Mouse (Mus musculus): ENCODE measurements around the gene Tjp1. TPM values are rescaled to one million over a fixed set of nuclear protein-coding genes. Genes with fewer than 3 reads are reported as not detected.

Tjp1 gene
- total RNA-seq, 1 experiment = 39.3 TPM

DNA sequence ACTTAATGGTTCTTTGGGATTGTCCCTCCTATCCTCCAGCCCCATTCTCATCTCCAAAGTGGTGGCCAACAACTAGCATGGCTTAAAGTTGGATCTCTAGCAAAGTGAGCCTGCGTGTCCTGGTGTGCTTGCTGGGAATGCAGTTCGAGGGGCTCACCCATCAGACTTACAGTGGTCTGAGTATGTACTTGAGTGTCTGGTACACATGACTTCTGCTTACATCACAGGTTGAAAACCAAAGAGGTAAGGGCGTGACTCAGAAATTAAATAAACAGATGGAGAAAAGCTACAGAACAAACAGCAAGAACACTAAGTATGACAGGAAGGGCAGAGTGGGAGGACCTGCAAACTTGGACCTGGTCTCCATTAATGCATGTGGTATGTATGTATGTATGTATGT is 67.4 kb downstream of the Tjp1 start:
- Histone ChIP-seq H3K36me3 (ENCODE audit: control insufficient read depth, insufficient read depth, low read length, poor library complexity, severe bottlenecking) (no peaks in the 10 kb centered on the region), H3K4me1 (ENCODE audit: control insufficient read depth in 2 of 2, insufficient read depth in 2 of 2, low read length in 2 of 2, poor library complexity in 1 of 2) (peaks cover 0 to 3% of the 10 kb centered on the region in 2 experiments; a peak in 1 of 4 replicates), H3K4me3 (ENCODE audit: insufficient read depth in 1 of 2, low read depth in 1 of 2, low read length in 2 of 2, poor library complexity in 1 of 2, severe bottlenecking in 1 of 2) (no peak overlapping the region), H3K9me3 (ENCODE audit: control insufficient read depth, insufficient read depth, low read depth, low read length) (no peaks in the 10 kb centered on the region), H3K27ac (ENCODE audit: insufficient read depth, low read depth, low read length, poor library complexity, severe bottlenecking) (no peak overlapping the region), H3K9ac (ENCODE audit: insufficient read depth, low read depth, low read length, poor library complexity, severe bottlenecking) (no peak overlapping the region)
- in situ Hi-C loops (cut with MboI; ENCODE audit: low sequenced_read_pairs in 2 of 2, unreplicated experiment in 2 of 2) = no loop called here
- TF ChIP-seq MAFK (IDR thresholded peaks at IDR 0.05; ENCODE audit: insufficient read depth, low read depth, low read length) (no peak), HCFC1 (IDR thresholded peaks at IDR 0.05; ENCODE audit: borderline replicate concordance, insufficient read depth, low read length) (no peak), ZC3H11A (IDR thresholded peaks at IDR 0.05; ENCODE audit: borderline replicate concordance, low read depth, low read length) (no peak), CHD2 (IDR thresholded peaks at IDR 0.05; ENCODE audit: low read depth, low read length) (no peak), ZNF384 (IDR thresholded peaks at IDR 0.05; ENCODE audit: low read depth, low read length) (no peak)
- DNase-seq (ENCODE audit: low read depth, low spot score) = no peak

GRCm38 (mm10) chr7:65456031-65456430 is 71.5 kb downstream of the Tjp1 start:
- H3K9me3 ChIP-seq (ENCODE audit: control insufficient read depth, insufficient read depth, low read depth, low read length) = no peaks in the 10 kb centered on the region
- no peaks in the 10 kb centered on the region for H3K36me3 ChIP-seq (ENCODE audit: control insufficient read depth, insufficient read depth, low read length, poor library complexity, severe bottlenecking)
- H3K4me1 ChIP-seq (ENCODE audit: control insufficient read depth in 2 of 2, insufficient read depth in 2 of 2, low read length in 2 of 2, poor library complexity in 1 of 2) = peaks cover 3 to 12% of the 10 kb centered on the region in 2 experiments
- DNase-seq (ENCODE audit: low read depth, low spot score) = no peak
- in situ Hi-C loops (cut with MboI; ENCODE audit: low sequenced_read_pairs in 2 of 2, unreplicated experiment in 2 of 2) = no loop called here
- no peak overlapping the region for H3K27ac ChIP-seq (ENCODE audit: insufficient read depth, low read depth, low read length, poor library complexity, severe bottlenecking)
- H3K9ac ChIP-seq (ENCODE audit: insufficient read depth, low read depth, low read length, poor library complexity, severe bottlenecking) = no peak overlapping the region
- TF ChIP-seq MAFK (IDR thresholded peaks at IDR 0.05; ENCODE audit: insufficient read depth, low read depth, low read length) (no peak), CHD2 (IDR thresholded peaks at IDR 0.05; ENCODE audit: low read depth, low read length) (no peak), ZC3H11A (IDR thresholded peaks at IDR 0.05; ENCODE audit: borderline replicate concordance, low read depth, low read length) (no peak), HCFC1 (IDR thresholded peaks at IDR 0.05; ENCODE audit: borderline replicate concordance, insufficient read depth, low read length) (no peak), ZNF384 (IDR thresholded peaks at IDR 0.05; ENCODE audit: low read depth, low read length) (no peak)
- no peak overlapping the region for H3K4me3 ChIP-seq (ENCODE audit: insufficient read depth in 1 of 2, low read depth in 1 of 2, low read length in 2 of 2, poor library complexity in 1 of 2, severe bottlenecking in 1 of 2)

GRCm38 (mm10) chr7:65455208-65455607 is 72.4 kb downstream of the Tjp1 start:
- Histone ChIP-seq H3K36me3 (ENCODE audit: control insufficient read depth, insufficient read depth, low read length, poor library complexity, severe bottlenecking) (no peaks in the 10 kb centered on the region), H3K9ac (ENCODE audit: insufficient read depth, low read depth, low read length, poor library complexity, severe bottlenecking) (no peak overlapping the region), H3K4me3 (ENCODE audit: insufficient read depth in 1 of 2, low read depth in 1 of 2, low read length in 2 of 2, poor library complexity in 1 of 2, severe bottlenecking in 1 of 2) (no peak overlapping the region), H3K9me3 (ENCODE audit: control insufficient read depth, insufficient read depth, low read depth, low read length) (no peaks in the 10 kb centered on the region), H3K4me1 (ENCODE audit: control insufficient read depth in 2 of 2, insufficient read depth in 2 of 2, low read length in 2 of 2, poor library complexity in 1 of 2) (peaks cover 3 to 17% of the 10 kb centered on the region in 2 experiments), H3K27ac (ENCODE audit: insufficient read depth, low read depth, low read length, poor library complexity, severe bottlenecking) (no peak overlapping the region)
- in situ Hi-C loops (cut with MboI; ENCODE audit: low sequenced_read_pairs in 2 of 2, unreplicated experiment in 2 of 2) = no loop called here
- no peak for DNase-seq (ENCODE audit: low read depth, low spot score)
- TF ChIP-seq HCFC1 (IDR thresholded peaks at IDR 0.05; ENCODE audit: borderline replicate concordance, insufficient read depth, low read length) (no peak), ZC3H11A (IDR thresholded peaks at IDR 0.05; ENCODE audit: borderline replicate concordance, low read depth, low read length) (no peak), CHD2 (IDR thresholded peaks at IDR 0.05; ENCODE audit: low read depth, low read length) (no peak), ZNF384 (IDR thresholded peaks at IDR 0.05; ENCODE audit: low read depth, low read length) (no peak), MAFK (IDR thresholded peaks at IDR 0.05; ENCODE audit: insufficient read depth, low read depth, low read length) (no peak)

- H3K27ac ChIP-seq (ENCODE audit: insufficient read depth, low read depth, low read length, poor library complexity, severe bottlenecking) = no peak overlapping the region
- peaks cover 3 to 17% of the 10 kb centered on the region in 2 experiments for H3K4me1 ChIP-seq (ENCODE audit: control insufficient read depth in 2 of 2, insufficient read depth in 2 of 2, low read length in 2 of 2, poor library complexity in 1 of 2)
- H3K9ac ChIP-seq (ENCODE audit: insufficient read depth, low read depth, low read length, poor library complexity, severe bottlenecking) = no peak overlapping the region
- no peaks in the 10 kb centered on the region for H3K36me3 ChIP-seq (ENCODE audit: control insufficient read depth, insufficient read depth, low read length, poor library complexity, severe bottlenecking)
- no peaks in the 10 kb centered on the region for H3K9me3 ChIP-seq (ENCODE audit: control insufficient read depth, insufficient read depth, low read depth, low read length)
- DNase-seq (ENCODE audit: low read depth, low spot score) = peak; percentile 62
- H3K4me3 ChIP-seq (ENCODE audit: insufficient read depth in 1 of 2, low read depth in 1 of 2, low read length in 2 of 2, poor library complexity in 1 of 2, severe bottlenecking in 1 of 2) = no peak overlapping the region
- in situ Hi-C loops (cut with MboI; ENCODE audit: low sequenced_read_pairs in 2 of 2, unreplicated experiment in 2 of 2) = no loop called here
- TF ChIP-seq CHD2 (IDR thresholded peaks at IDR 0.05; ENCODE audit: low read depth, low read length) = no peak
- TF ChIP-seq ZNF384 (IDR thresholded peaks at IDR 0.05; ENCODE audit: low read depth, low read length) = no peak
- TF ChIP-seq HCFC1 (IDR thresholded peaks at IDR 0.05; ENCODE audit: borderline replicate concordance, insufficient read depth, low read length) = no peak
- no peak for TF ChIP-seq ZC3H11A (IDR thresholded peaks at IDR 0.05; ENCODE audit: borderline replicate concordance, low read depth, low read length)
- TF ChIP-seq MAFK (IDR thresholded peaks at IDR 0.05; ENCODE audit: insufficient read depth, low read depth, low read length) = no peak
Measured at GRCm38 (mm10) chr7:65454269-65454668, 73.3 kb downstream of the Tjp1 start.

- in situ Hi-C loops (cut with MboI; ENCODE audit: low sequenced_read_pairs in 2 of 2, unreplicated experiment in 2 of 2) = no loop called here
- no peaks in the 10 kb centered on the region for H3K36me3 ChIP-seq (ENCODE audit: control insufficient read depth, insufficient read depth, low read length, poor library complexity, severe bottlenecking)
- no peak for TF ChIP-seq MAFK (IDR thresholded peaks at IDR 0.05; ENCODE audit: insufficient read depth, low read depth, low read length)
- no peak for TF ChIP-seq CHD2 (IDR thresholded peaks at IDR 0.05; ENCODE audit: low read depth, low read length)
- TF ChIP-seq ZNF384 (IDR thresholded peaks at IDR 0.05; ENCODE audit: low read depth, low read length) = no peak
- no peak for TF ChIP-seq HCFC1 (IDR thresholded peaks at IDR 0.05; ENCODE audit: borderline replicate concordance, insufficient read depth, low read length)
- no peak for TF ChIP-seq ZC3H11A (IDR thresholded peaks at IDR 0.05; ENCODE audit: borderline replicate concordance, low read depth, low read length)
Measured at GRCm38 (mm10) chr7:65452246-65452645, 75.3 kb downstream of the Tjp1 start.

More at GRCm38 (mm10) chr7:65452246-65452645, 75.3 kb downstream of the Tjp1 start:
- Histone ChIP-seq H3K9ac (ENCODE audit: insufficient read depth, low read depth, low read length, poor library complexity, severe bottlenecking) (no peak overlapping the region), H3K27ac (ENCODE audit: insufficient read depth, low read depth, low read length, poor library complexity, severe bottlenecking) (no peak overlapping the region), H3K4me1 (ENCODE audit: control insufficient read depth in 2 of 2, insufficient read depth in 2 of 2, low read length in 2 of 2, poor library complexity in 1 of 2) (peaks cover 3 to 17% of the 10 kb centered on the region in 2 experiments), H3K4me3 (ENCODE audit: insufficient read depth in 1 of 2, low read depth in 1 of 2, low read length in 2 of 2, poor library complexity in 1 of 2, severe bottlenecking in 1 of 2) (no peak overlapping the region), H3K9me3 (ENCODE audit: control insufficient read depth, insufficient read depth, low read depth, low read length) (no peaks in the 10 kb centered on the region)
- no peak for DNase-seq (ENCODE audit: low read depth, low spot score)

All from ES-E14 (cell line).